Mouse (Mus musculus) intestine, embryonic 16.5 days (tissue): ENCODE results near the gene Gpr27. TPM values are rescaled to one million over a fixed set of nuclear protein-coding genes. Genes with fewer than 3 reads are reported as not detected.

ENCODE experiments used
- ATAC-seq: fragments of 200-750 bp; cut with Nextera tagmentation; 2 replicates; pipeline ENCODE4 v1.8.0; 2017; ENCODE audit warnings: moderate TSS enrichment, moderate library complexity
- H3K27ac ChIP-seq: fragments of 300-500 bp; sonication (generic); 2 replicates; pipeline ENCODE4 v1.5.1; 2014; ENCODE audit warnings: mild to moderate bottlenecking, low read length
- H3K27me3 ChIP-seq: fragments of 300-500 bp; sonication (generic); replicated peaks from 2 replicates; pipeline ENCODE4 v1.6.1; 2014; ENCODE audit warnings: low read length, control low read depth, mixed read lengths; ENCODE audit not compliant: control insufficient read depth, insufficient read depth
- H3K36me3 ChIP-seq: fragments of 300-500 bp; sonication (generic); 2 replicates; pipeline ENCODE4 v1.6.1; 2014; ENCODE audit warnings: low read length, control low read depth; ENCODE audit not compliant: control insufficient read depth, insufficient read depth
- H3K4me1 ChIP-seq: fragments of 300-500 bp; sonication (generic); 2 replicates; pipeline ENCODE4 v1.6.1; 2014; ENCODE audit warnings: low read length, control low read depth, mixed read lengths; ENCODE audit not compliant: control insufficient read depth, insufficient read depth
- H3K4me2 ChIP-seq: fragments of 300-500 bp; sonication (generic); 2 replicates; pipeline ENCODE4 v1.6.1; 2014; ENCODE audit warnings: low read depth, low read length, control low read depth
- H3K4me3 ChIP-seq: fragments of 300-500 bp; sonication (generic); 2 replicates; pipeline ENCODE4 v1.5.1; 2014; ENCODE audit warnings: mild to moderate bottlenecking, low read length
- H3K9ac ChIP-seq: fragments of 300-500 bp; sonication (generic); 2 replicates; pipeline ENCODE4 v1.6.1; 2014; ENCODE audit warnings: low read depth, low read length
- H3K9me3 ChIP-seq: fragments of 300-500 bp; sonication (generic); 2 replicates; pipeline ENCODE4 v1.6.1; 2016; ENCODE audit warnings: low read length, control low read depth; ENCODE audit not compliant: control insufficient read depth
- WGBS: fragments of 180-500 bp; shearing (Covaris S2); extraction: QIAGEN DNeasy Blood & Tissue Kit; methylation state at CpG from one replicate; pipeline ENCODE4 v1.1.7; 2014; 5-methylcytosine and 5-hydroxymethylcytosine counted together
- polyA plus RNA-seq: library from polyadenylated mRNA; unstranded; fragments of >200 nt; fragmentation: Nextera tagmentation; extraction: Ambion mirVana; gene quantifications from 2 replicates; pipeline ENCODE4 v1.2.1, GENCODE M21; 2015

Gpr27 gene
- polyA plus RNA-seq, 1 experiment from 2014 or later, result 1.2 TPM

DNA sequence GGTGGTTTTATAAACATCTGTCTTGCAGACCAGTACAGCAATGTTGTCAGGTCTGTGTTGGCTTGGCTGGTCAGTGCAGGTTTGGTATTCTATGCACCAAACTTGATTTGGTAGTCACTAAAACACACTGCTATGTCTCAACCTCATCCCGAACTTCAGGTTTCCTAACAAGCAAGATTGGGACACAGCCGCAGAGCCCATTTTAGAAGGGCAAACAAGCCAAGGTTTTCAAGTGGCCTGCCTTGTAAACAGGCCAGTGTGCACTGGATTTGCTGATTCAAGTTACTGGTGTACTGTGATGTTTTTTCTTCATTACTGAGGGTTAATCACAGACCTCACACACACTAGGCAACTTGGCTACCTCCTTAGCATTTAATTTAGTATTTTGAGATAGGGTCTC is 36.4 kb upstream of the Gpr27 start:
- Histone ChIP-seq H3K27ac (no peak overlapping the region), H3K9me3 (no peaks in the 10 kb centered on the region), H3K4me2 (no peak overlapping the region), H3K27me3 (no peaks in the 10 kb centered on the region), H3K4me3 (no peak overlapping the region), H3K36me3 (no peaks in the 10 kb centered on the region), H3K9ac (no peak overlapping the region), H3K4me1 (peaks cover 5% of the 10 kb centered on the region)
- no peak for ATAC-seq
- 89% methylated on average over 2 of the region's 2 CpGs for WGBS

DNA sequence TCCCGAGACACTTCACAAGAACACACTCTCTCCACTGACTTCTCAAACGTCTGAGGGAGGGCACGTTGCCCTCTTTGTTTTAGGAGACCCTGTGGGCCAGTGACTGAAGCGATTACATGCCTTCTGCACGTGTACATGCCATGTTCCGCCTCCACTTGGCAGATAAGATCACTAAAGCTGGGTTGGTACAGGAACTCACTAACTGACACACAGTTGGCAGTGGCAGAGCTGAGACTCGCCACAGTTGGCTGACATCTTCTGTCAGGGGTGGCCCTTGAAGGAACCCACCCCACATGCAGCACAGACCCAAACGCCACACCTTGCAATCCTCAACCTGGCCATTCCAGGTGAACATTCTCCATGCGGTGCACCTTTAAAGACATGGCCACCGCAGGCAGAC is 33.9 kb upstream of the Gpr27 start:
- no peaks in the 10 kb centered on the region for H3K9me3 ChIP-seq
- H3K9ac ChIP-seq, result no peak overlapping the region
- no peak overlapping the region for H3K4me2 ChIP-seq
- H3K4me1 ChIP-seq, result peaks cover 6% of the 10 kb centered on the region
- ATAC-seq, result no peak
- no peaks in the 10 kb centered on the region for H3K27me3 ChIP-seq
- no peaks in the 10 kb centered on the region for H3K36me3 ChIP-seq
- H3K4me3 ChIP-seq, result no peak overlapping the region
- 84% methylated on average over 10 of the region's 10 CpGs for WGBS
- H3K27ac ChIP-seq, result no peak overlapping the region

DNA sequence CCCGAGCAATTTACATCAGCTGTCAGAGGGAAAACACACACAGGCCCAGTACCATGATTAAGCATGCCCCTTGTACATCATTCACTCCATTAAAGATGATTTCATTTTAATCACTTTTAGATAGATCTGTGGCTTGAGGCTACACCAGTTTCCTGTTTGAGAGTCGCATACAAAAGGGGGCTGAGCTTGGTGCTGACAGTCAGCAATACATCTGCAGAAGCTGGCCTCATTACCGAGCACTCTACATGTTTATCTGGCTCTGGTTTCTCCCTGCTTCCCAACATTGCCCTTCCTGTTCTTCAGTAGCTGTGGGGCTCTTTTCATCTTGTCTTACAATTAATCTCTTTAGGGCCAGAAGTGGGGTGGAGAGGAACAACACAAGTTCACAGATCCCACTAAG is 32.0 kb upstream of the Gpr27 start:
- no peaks in the 10 kb centered on the region for H3K9me3 ChIP-seq
- H3K27me3 ChIP-seq, result no peaks in the 10 kb centered on the region
- 38% methylated on average over 3 of the region's 3 CpGs for WGBS
- H3K27ac ChIP-seq, result peak overlapping the region; percentile 26; the same call in 1 of the 2 replicates
- H3K9ac ChIP-seq, result no peak overlapping the region
- ATAC-seq, result peak; percentile 19; the same call in 1 of the 2 replicates
- no peak overlapping the region for H3K4me3 ChIP-seq
- H3K4me2 ChIP-seq, result no peak overlapping the region
- peaks cover 6% of the 10 kb centered on the region for H3K4me1 ChIP-seq
- H3K36me3 ChIP-seq, result no peaks in the 10 kb centered on the region

DNA sequence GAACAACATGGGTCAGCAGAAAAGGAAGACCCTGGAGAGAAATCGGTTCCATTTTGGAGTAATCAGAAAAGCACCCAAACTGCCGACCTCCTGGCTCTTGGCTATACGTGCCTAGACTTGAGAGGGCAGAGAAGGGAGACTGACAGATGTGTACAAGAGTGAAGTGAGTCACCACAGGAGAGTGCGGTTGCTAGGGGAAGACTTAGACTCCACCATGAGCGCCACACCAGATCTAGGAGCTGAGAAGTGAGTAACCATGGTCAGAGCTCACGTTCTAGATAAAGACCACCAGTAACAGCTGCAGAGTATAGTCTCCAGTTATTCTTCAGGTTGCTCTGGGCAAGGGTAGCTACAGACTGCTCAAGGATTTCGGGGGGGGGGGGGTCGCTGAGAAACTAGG is 29.2 kb upstream of the Gpr27 start:
- WGBS, result 72% methylated on average over 8 of the region's 8 CpGs
- Histone ChIP-seq H3K27ac (no peak overlapping the region), H3K27me3 (no peaks in the 10 kb centered on the region), H3K9ac (no peak overlapping the region), H3K4me1 (peaks cover 10% of the 10 kb centered on the region), H3K4me2 (no peak overlapping the region), H3K4me3 (no peak overlapping the region), H3K9me3 (no peaks in the 10 kb centered on the region), H3K36me3 (no peaks in the 10 kb centered on the region)
- ATAC-seq, result no peak

DNA sequence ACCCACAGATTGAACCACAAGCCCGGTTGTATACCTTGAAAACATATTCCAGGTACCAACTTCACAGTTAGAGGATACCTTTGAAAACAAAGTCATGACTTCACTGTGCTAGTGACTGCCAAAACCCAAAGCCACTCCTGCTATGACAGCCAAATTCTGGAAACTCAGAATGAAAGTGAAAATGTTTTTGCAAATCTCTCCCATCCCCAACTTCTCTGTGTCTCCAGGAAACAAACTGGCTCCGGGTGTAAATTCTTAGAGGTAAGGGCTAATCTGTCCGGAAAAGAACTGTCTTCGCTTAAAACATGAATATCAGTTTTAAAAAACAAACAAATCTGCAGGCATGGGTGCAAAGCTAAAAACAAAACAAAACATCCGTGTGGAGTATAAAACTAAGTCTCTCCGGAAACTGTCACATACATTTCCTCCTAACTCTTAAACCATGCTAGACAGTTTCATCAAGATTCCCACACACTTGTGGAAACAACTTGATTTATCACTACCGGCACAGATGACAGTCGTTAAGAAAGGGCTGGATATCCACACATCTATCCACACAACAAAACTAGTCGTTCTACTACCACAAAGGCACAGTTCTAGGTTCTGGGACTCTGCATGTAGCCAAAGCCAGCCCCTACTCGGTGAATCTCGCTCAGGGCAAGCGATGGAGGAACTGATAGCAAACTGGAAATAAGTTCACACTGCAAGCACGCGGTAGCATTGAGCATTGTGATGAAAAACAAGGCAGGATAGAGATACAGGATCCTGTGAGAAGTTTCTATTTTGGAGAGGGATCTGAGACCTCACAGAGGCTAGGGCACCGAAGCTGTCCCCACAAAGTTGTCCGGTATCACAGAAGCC is 26.8 kb upstream of the Gpr27 start:
- Histone ChIP-seq H3K27me3 (no peaks in the 10 kb centered on the region), H3K9me3 (no peaks in the 10 kb centered on the region), H3K27ac (peak overlapping the region; percentile 64), H3K9ac (peak overlapping the region; percentile 85), H3K4me3 (peak overlapping the region; percentile 79), H3K4me2 (peak overlapping the region; percentile 94), H3K4me1 (peaks cover 11% of the 10 kb centered on the region), H3K36me3 (no peaks in the 10 kb centered on the region)
- WGBS, result 26% methylated on average over 16 of the region's 16 CpGs
- no peak for ATAC-seq

DNA sequence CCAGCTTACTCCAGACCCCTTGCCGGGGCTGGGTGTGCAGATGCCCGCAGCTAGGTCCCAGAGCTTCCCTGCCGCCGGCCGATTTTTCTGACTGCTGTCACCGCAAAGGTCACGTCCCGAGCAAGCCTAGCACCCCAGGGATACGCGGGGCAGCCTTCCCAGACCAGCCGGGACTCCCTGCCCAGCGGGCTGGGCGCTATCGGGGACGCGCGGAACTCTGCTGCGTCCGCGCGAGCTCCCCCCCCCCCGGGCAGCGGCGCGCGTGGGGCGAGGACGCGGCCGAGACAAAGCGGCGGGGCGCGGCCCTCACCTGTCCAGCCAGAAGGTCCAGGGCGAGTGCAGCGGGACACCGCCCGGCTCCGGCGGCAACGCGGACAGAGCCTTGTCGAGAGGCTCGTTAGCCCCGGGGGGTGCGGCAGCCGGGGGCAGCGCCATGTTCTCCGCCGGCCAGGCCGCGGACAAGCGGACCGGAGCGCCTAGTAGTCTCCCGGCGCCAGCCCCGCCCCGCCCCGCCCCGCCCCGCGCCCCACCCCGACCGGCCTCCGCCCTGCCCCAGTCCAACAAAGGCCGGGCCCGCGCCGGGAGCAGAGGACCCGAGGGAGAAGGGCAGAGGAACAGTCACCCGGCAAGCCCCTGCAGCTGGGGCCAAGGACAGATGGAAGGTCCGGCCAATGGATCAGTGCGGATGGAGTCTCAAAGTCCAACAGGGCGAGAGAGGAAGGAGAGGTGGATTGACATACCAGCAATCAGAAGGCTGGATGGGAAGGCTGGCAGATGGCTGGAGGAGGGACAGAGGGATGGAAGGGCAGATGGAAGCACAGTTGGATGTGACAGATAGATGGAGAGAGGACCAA is 25.9 kb upstream of the Gpr27 start, which contains the start of the genes Eif4e3 and Gm20696:
Gene Eif4e3 (minus strand): TSS at position 454 of the 854 bp plus-strand sequence.
Gene Gm20696 (minus strand): TSS at position 480 of the 854 bp plus-strand sequence.
- Histone ChIP-seq H3K27me3 (no peaks in the 10 kb centered on the region), H3K36me3 (no peaks in the 10 kb centered on the region), H3K27ac (peak within 1 kb of the TSS; percentile 64), H3K4me2 (peak within 1 kb of the TSS; percentile 94), H3K9me3 (no peaks in the 10 kb centered on the region), H3K4me3 (peak within 1 kb of the TSS; percentile 79), H3K9ac (peak within 1 kb of the TSS; percentile 85), H3K4me1 (peaks cover 7% of the 10 kb centered on the region)
- ATAC-seq, result peak; percentile 89
- WGBS, result under 1% methylated on average over 72 of the region's 75 CpGs

DNA sequence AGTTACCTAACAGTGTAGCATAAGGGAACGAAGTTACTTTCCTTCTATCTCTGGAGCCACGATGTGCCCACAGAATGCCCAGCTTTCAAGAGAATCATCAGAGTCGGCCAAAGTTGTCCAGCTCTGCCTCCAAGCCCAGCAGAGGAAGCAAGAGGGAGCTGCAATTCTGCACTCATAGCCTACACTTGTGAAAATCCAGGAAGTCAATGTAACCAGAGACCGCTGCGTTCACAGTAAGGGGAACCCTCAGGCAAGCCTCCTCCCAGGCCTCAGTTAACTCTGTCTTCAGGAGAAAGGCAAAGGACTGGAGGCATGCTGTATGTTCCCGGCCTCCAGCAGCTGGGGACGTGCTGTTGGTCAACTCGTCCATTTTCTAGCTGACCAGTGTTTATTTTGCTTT is 25.2 kb upstream of the Gpr27 start:
- no peaks in the 10 kb centered on the region for H3K9me3 ChIP-seq
- peak overlapping the region; percentile 94 for H3K4me2 ChIP-seq
- H3K4me1 ChIP-seq, result peaks cover 7% of the 10 kb centered on the region
- ATAC-seq, result no peak
- H3K27ac ChIP-seq, result 0 out of 2 replicates have a peak overlapping the region, but pooled peaks have one; percentile 0
- H3K36me3 ChIP-seq, result no peaks in the 10 kb centered on the region
- no peaks in the 10 kb centered on the region for H3K27me3 ChIP-seq
- WGBS, result 34% methylated on average over 8 of the region's 8 CpGs
- peak overlapping the region; percentile 85; the same call in 1 of the 2 replicates for H3K9ac ChIP-seq
- peak overlapping the region; percentile 79 for H3K4me3 ChIP-seq

DNA sequence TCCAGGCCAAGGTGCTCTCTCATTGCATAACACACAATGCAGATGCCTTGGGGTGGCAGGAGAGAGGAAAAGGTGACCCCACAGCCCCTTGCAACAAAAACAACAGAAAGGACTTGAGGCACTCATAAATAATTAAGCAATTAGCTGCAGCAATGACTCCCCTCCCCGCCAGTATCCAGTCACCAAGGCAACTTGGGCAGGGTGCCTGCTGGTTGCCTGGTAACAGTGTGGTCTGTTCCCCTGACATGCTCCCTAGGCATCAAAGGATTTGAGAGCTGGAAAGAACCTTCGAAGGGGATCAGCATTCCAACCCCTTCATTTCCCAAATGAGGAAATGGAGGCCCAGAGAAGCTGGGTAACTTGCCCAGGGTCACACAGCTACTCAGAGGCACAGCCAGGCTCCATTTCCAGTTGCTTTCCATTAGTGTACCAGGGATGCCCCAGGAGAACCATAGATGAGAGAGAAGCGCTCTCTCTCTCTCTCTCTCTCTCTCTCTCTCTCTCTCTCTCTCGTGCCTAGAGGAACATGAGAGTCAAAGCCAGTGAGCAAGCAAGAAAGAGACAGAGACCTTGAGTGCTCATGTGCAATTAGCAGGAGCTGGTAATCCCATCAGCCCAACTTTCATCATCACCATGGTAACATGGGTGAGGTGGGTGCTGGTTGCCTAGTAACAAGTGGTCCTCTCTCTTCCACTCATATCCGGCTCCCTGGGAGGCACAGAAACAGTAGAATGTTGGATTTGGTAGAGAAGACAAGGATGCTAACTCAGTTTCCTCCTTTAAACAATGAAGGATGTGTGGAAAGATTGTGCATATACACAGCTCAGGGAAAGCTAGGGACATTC is 22.8 kb upstream of the Gpr27 start:
- no peaks in the 10 kb centered on the region for H3K36me3 ChIP-seq
- no peak overlapping the region for H3K9ac ChIP-seq
- no peaks in the 10 kb centered on the region for H3K9me3 ChIP-seq
- WGBS, result 50% methylated on average over 5 of the region's 5 CpGs
- peaks cover 7% of the 10 kb centered on the region for H3K4me1 ChIP-seq
- no peak for ATAC-seq
- H3K27me3 ChIP-seq, result no peaks in the 10 kb centered on the region
- no peak overlapping the region for H3K4me3 ChIP-seq
- H3K4me2 ChIP-seq, result no peak overlapping the region
- no peak overlapping the region for H3K27ac ChIP-seq
